Mouse (Mus musculus): ENCODE measurements at regions not wholly inside any gene's neighbourhood (a gene's known extent, or its start where the extent isn't known, plus 50 kb on each side); places are given as distances from the start of the nearest gene placed in this dataset.

DNA sequence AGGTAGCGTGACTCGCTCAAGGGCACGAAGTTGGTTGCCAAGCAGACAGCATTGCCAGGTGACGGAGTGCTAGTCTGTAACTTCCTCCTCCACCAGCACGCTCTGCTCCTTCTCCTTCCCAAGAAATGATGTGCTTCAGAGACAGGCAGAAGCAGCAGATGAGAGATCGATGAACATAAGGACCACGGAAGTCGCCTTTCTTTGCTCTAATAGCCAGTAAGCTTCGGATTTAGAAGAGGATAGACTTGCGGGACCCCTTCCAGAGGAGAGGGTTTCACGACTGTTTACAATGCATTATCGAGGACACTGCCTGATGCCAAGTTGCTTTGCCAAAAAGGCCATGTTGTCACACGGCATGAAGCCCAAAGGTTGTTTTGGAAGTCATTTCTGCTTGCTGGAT is 199.2 kb downstream of the Spry2 start:
- H3K4me1 ChIP-seq = 0 out of 2 replicates have a peak, but pooled peaks cover 6% of the 10 kb centered on the region
- no peaks in the 10 kb centered on the region for H3K27me3 ChIP-seq (replicated peaks)
- no peaks in the 10 kb centered on the region for H3K36me3 ChIP-seq (replicated peaks; ENCODE audit: low read length)
- H3K4me3 ChIP-seq (replicated peaks) = peak overlapping the region; percentile 12
- no peaks in the 10 kb centered on the region for H3K9me3 ChIP-seq
- TF ChIP-seq GATA1 (IDR thresholded peaks at IDR 0.05; ENCODE audit: borderline replicate concordance, low read length) (no peak), FLI1 (IDR thresholded peaks at IDR 0.05; ENCODE audit: low read length) (no peak)

DNA sequence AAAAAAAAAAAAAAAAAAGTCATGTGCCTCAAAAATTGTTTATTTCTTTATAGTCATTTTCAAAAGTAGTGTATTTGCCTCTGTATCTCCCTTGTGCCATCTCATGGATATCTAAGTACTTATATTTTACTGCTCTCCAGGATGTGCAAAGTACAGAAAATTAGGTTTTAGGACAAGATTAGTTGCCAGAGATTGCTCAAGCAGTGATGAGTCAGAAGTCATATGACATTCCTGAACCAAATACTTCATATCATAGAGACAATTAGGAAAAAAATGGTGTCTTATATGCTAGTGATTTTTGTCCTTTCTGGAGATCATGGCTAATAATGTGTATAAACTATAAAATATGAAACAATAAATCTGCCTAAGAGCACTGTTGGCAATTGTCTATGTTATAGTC is 201.7 kb downstream of the Spry2 start:
- no peak overlapping the region for H3K4me3 ChIP-seq (replicated peaks)
- 0 out of 2 replicates have a peak, but pooled peaks cover 6% of the 10 kb centered on the region for H3K4me1 ChIP-seq
- 0 out of 2 replicates have a peak, but pooled peaks cover 5% of the 10 kb centered on the region for H3K9me3 ChIP-seq
- no peaks in the 10 kb centered on the region for H3K36me3 ChIP-seq (replicated peaks; ENCODE audit: low read length)
- no peak for TF ChIP-seq FLI1 (IDR thresholded peaks at IDR 0.05; ENCODE audit: low read length)
- no peak for TF ChIP-seq GATA1 (IDR thresholded peaks at IDR 0.05; ENCODE audit: borderline replicate concordance, low read length)
- H3K27me3 ChIP-seq (replicated peaks) = peaks cover 2% of the 10 kb centered on the region

DNA sequence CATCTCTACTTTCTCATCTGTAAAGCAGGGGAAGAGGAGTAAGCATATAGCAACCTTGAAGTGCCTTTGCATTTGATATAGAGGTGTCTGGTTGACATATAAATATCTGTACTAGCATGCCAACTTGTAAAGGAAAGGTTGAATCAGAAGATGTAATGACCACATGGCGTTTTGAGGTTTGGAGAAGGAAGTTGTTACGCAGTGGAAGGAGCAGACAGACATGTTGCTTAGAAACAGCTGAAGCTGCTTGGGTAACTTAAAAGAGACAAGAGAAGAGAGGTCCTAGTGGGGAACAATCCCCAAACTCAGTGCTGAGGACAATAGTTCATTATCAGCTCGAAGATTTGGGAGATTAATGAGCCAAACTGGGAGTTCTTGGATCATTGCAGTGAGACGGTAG is 202.9 kb downstream of the Spry2 start:
- H3K4me1 ChIP-seq = 0 out of 2 replicates have a peak, but pooled peaks cover 6% of the 10 kb centered on the region
- H3K36me3 ChIP-seq (replicated peaks; ENCODE audit: low read length) = no peaks in the 10 kb centered on the region
- H3K27me3 ChIP-seq (replicated peaks) = peaks cover 2% of the 10 kb centered on the region
- no peak overlapping the region for H3K4me3 ChIP-seq (replicated peaks)
- 0 out of 2 replicates have a peak, but pooled peaks cover 5% of the 10 kb centered on the region for H3K9me3 ChIP-seq
- TF ChIP-seq FLI1 (IDR thresholded peaks at IDR 0.05; ENCODE audit: low read length) (no peak), GATA1 (IDR thresholded peaks at IDR 0.05; ENCODE audit: borderline replicate concordance, low read length) (no peak)

DNA sequence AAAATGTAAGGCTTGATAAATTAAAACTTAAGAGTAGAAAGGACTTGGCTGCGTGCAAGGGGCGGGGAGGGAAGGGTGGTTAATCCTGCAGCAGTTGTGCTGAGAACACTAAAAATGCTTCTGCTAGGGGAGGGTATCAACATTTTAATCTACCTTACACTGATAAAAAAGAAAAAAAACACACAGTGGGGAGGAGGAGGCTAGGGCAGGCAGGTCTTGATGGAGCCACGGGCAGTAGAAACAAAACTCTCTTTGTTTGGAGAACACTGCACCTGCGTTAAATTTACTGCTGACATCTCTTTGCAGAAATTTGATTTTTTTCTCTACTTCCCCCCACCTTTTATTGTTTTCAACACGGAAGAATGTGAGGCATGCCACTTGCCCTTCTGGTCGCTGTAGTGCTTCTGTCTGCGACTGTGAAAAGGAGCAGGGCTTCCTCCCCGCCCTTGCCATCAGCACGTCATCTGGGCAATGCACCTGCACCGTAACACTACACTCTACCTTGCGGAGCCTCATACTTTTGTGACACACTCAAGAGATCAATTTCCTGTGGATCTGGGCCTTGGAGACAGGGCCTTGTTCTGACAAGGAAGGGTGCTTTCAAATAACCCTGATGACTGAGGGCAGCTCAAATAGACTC is 211.7 kb downstream of the Spry2 start:
- no peak for TF ChIP-seq GATA1 (IDR thresholded peaks at IDR 0.05; ENCODE audit: borderline replicate concordance, low read length)
- TF ChIP-seq FLI1 (IDR thresholded peaks at IDR 0.05; ENCODE audit: low read length) = no peak
- H3K9me3 ChIP-seq = peaks cover 5% of the 10 kb centered on the region; the same call in 1 of the 2 replicates
- H3K36me3 ChIP-seq (replicated peaks; ENCODE audit: low read length) = no peaks in the 10 kb centered on the region
- H3K27me3 ChIP-seq (replicated peaks) = no peaks in the 10 kb centered on the region
- H3K4me3 ChIP-seq (replicated peaks) = no peak overlapping the region
- H3K4me1 ChIP-seq = no peaks in the 10 kb centered on the region

DNA sequence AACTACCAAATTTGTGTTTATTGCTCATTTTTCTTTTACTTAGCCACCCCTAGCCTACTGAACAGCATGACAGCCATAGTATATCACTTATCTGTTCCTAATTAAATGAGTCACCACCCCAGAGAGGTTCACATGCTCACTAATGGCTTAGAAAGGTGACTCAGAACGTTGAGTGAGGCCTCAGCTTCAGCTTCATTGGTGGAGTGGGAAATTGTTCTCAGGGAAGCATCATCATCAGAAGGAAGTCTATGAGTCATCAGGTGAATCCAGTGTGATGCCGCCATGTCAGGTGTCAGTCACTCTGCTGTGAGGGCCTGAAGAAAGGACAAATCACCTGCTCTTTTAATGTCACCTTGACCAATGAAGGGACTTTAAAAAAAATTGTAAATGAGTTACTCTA is 212.3 kb downstream of the Spry2 start:
- no peaks in the 10 kb centered on the region for H3K36me3 ChIP-seq (replicated peaks; ENCODE audit: low read length)
- peaks cover 5% of the 10 kb centered on the region; the same call in 1 of the 2 replicates for H3K9me3 ChIP-seq
- no peak for TF ChIP-seq GATA1 (IDR thresholded peaks at IDR 0.05; ENCODE audit: borderline replicate concordance, low read length)
- TF ChIP-seq FLI1 (IDR thresholded peaks at IDR 0.05; ENCODE audit: low read length) = no peak
- no peaks in the 10 kb centered on the region for H3K4me1 ChIP-seq
- H3K4me3 ChIP-seq (replicated peaks) = no peak overlapping the region
- H3K27me3 ChIP-seq (replicated peaks) = no peaks in the 10 kb centered on the region

DNA sequence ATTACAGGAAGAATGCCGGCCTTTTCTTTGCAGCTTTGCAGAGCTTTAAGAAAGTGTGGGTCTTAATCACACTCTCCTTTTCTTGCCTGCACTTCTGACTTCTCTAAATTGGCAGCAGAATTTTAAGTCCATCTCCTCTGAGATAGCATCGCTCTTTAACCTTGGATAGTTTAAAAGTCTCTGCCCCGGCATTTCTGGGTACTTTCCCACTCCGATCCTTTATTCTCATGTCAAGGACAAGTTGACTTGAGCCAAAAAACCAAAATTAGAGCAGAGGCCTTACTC is 220.0 kb downstream of the Spry2 start:
- Histone ChIP-seq H3K36me3 (replicated peaks; ENCODE audit: low read length) (no peaks in the 10 kb centered on the region), H3K9me3 (peaks cover 2% of the 10 kb centered on the region; the same call in 1 of the 2 replicates), H3K4me1 (no peaks in the 10 kb centered on the region), H3K4me3 (replicated peaks) (no peak overlapping the region), H3K27me3 (replicated peaks) (no peaks in the 10 kb centered on the region)
- no peak for TF ChIP-seq FLI1 (IDR thresholded peaks at IDR 0.05; ENCODE audit: low read length)
- no peak for TF ChIP-seq GATA1 (IDR thresholded peaks at IDR 0.05; ENCODE audit: borderline replicate concordance, low read length)

DNA sequence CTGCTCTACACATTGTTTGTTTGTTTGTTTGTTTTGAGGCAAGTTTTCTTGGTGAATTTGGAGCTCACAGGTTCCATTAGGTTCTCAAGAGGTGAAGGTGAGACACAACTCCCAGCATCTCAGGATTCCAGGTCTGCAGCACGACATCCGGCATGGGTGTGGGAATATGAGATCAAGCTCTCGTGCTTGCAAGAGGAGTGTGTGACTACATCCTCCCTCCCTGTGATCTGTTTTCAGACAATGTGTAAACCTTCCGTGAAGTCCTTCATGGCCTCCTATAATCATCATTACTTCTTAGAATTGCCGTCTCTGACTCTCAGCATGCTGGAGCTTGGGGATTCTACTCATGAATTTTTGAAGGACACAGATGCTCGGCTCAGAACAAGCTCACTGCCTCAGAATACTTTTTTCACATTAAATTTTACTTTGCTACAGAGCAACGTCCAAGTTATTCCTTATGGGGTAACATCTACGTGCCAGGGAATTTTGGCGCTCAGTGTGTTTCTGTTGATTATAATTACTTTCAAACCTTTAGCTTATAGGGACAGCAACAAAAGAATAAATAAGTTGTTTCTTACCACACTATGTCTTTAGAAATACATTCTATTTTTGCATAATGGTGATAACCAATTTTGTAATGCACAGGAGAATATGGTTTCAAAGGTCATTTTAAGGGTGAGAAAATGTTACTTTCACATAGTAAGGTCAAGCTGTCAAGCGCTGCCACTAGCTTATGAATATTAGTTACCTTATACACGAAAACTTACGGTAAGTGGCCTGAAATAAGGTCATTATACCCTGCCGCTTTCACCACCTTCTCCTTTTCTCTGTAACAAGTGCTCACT is 220.6 kb downstream of the Spry2 start:
- no peaks in the 10 kb centered on the region for H3K4me1 ChIP-seq
- TF ChIP-seq FLI1 (IDR thresholded peaks at IDR 0.05; ENCODE audit: low read length) (no peak), GATA1 (IDR thresholded peaks at IDR 0.05; ENCODE audit: borderline replicate concordance, low read length) (no peak)
- peaks cover 5% of the 10 kb centered on the region for H3K9me3 ChIP-seq
- H3K27me3 ChIP-seq (replicated peaks) = no peaks in the 10 kb centered on the region
- H3K4me3 ChIP-seq (replicated peaks) = no peak overlapping the region
- H3K36me3 ChIP-seq (replicated peaks; ENCODE audit: low read length) = no peaks in the 10 kb centered on the region

DNA sequence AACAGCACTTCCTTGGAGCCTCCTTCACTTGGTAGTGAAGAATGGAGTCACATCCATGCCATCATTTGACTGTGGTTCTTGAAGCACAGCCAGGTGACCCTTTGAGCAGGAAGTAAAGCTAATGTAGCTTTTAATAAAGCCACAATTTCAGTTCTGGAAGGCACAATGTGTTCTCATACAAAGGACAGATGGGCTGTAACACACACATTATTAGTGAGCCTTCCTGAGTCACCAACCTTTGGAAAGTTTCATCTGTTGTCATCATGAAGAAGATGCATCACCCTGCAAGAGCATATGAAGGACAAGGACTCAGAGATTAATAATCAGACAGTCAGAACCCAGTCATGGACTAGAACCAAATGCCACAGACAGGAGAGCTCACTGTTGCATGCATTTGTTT is 221.6 kb downstream of the Spry2 start:
- TF ChIP-seq FLI1 (IDR thresholded peaks at IDR 0.05; ENCODE audit: low read length) (no peak), GATA1 (IDR thresholded peaks at IDR 0.05; ENCODE audit: borderline replicate concordance, low read length) (no peak)
- H3K4me3 ChIP-seq (replicated peaks) = no peak overlapping the region
- no peaks in the 10 kb centered on the region for H3K36me3 ChIP-seq (replicated peaks; ENCODE audit: low read length)
- no peaks in the 10 kb centered on the region for H3K4me1 ChIP-seq
- H3K9me3 ChIP-seq = peaks cover 12% of the 10 kb centered on the region
- H3K27me3 ChIP-seq (replicated peaks) = no peaks in the 10 kb centered on the region

DNA sequence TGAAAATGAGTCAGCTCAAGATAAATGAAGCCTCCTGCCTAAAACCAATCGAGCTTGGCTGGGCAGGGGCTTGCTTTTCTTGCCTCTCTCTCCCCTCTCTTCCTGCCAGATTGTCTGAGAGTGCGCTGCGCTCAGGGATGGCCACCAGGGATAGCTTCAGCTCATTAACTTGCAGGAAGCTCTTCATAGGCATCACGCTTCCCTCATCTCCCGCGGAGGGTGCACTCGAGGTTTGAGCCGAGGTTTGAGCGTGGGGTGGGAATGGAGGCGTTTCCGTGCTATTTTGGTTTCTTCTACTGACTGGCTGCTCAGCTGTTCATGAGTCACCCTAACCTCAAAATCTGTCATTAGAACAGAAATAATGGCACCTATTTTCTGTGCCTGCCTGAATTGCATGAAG is 227.7 kb downstream of the Spry2 start:
- H3K4me3 ChIP-seq (replicated peaks) = peak overlapping the region; percentile 7
- H3K4me1 ChIP-seq = peaks cover 3% of the 10 kb centered on the region
- no peaks in the 10 kb centered on the region for H3K36me3 ChIP-seq (replicated peaks; ENCODE audit: low read length)
- TF ChIP-seq GATA1 (IDR thresholded peaks at IDR 0.05; ENCODE audit: borderline replicate concordance, low read length) = no peak
- no peak for TF ChIP-seq FLI1 (IDR thresholded peaks at IDR 0.05; ENCODE audit: low read length)
- H3K9me3 ChIP-seq = peaks cover 14% of the 10 kb centered on the region
- H3K27me3 ChIP-seq (replicated peaks) = no peaks in the 10 kb centered on the region

DNA sequence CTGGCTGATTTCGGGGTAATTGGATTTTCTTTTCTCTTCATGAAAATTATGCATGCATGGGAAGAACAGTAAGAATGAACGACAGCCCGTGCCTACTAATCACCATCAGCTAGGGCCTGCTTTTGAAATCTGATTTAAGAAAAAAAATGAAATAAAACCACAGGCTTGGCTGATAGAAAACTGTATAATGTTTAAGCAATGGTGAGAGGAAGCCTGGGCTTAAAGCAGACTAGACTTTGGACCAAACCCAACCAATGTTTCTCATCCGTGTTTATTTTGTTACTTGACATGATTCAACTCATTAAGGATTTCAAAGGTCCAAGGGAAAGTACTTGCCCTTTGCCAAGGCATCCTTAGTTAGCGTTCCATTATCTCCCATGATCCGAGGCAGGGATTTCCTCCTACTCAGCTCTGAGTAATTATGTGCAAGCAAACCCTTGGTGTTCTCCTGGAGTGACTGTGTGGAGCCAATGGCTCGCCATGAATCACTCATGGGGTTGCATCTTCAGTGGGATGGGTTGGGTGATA is 231.9 kb downstream of the Spry2 start:
- H3K27me3 ChIP-seq (replicated peaks) = no peaks in the 10 kb centered on the region
- TF ChIP-seq GATA1 (IDR thresholded peaks at IDR 0.05; ENCODE audit: borderline replicate concordance, low read length) (no peak), FLI1 (IDR thresholded peaks at IDR 0.05; ENCODE audit: low read length) (no peak)
- no peaks in the 10 kb centered on the region for H3K36me3 ChIP-seq (replicated peaks; ENCODE audit: low read length)
- peaks cover 3% of the 10 kb centered on the region for H3K4me1 ChIP-seq
- H3K9me3 ChIP-seq = peaks cover 13% of the 10 kb centered on the region; the same call in 1 of the 2 replicates
- H3K4me3 ChIP-seq (replicated peaks) = no peak overlapping the region

Data from megakaryocyte, embryonic 14.5 days (primary cell).